19 mouse cellular contexts compared by ENCODE assay signal in the genomic region with DNA sequence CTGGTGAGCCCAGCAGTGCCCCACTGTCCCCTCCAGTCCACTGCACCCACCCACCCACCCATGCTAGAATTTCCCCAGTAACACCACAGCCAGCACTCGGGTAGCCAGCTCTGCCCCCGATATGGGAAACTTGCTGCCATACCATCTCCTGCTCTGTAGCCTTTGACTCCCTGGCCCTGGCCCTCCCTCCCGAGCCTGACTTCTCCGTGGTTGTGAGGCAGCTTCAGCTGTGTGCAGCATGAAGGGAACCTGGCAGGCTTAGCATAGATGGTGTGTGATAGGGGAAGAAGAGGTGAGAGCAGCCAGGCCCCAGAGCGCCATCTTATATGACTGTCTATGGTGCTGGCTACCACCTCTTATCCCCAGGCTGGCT. TPM values are rescaled to one million over a fixed set of nuclear protein-coding genes. Genes with fewer than 3 reads are reported as not detected.
DNase-seq lines count a peak whose midpoint lies in the region; ATAC-seq and TF ChIP-seq lines count a peak whose summit lies in the region.
"Had no signal": no experiment of that assay in that cellular context is flagged by ENCODE, and none has a peak within 500 bp of the region (broad histone marks: within the 10 kb centered on the region; RNA-seq: fewer than 3 reads in every experiment).

No protein-coding gene starts in this region.

- H3K4me3 ChIP-seq in heart, postnatal 0 days (ENCODE audit: low read depth, low read length), result no peak overlapping the region
- no peak overlapping the region for H3K4me3 ChIP-seq in lung, embryonic 14.5 days (ENCODE audit: low read depth, low read length)
- H3K4me3 ChIP-seq in intestine, embryonic 16.5 days (ENCODE audit: low read length), result no peak overlapping the region
- no peak overlapping the region for H3K4me3 ChIP-seq in liver, postnatal 0 days (ENCODE audit: low read depth, low read length)
- H3K4me3 ChIP-seq: embryonic facial prominence, embryonic 15.5 days; forebrain, embryonic 15.5 days; neural tube, embryonic 13.5 days had no signal

- no peak overlapping the region for H3K9ac ChIP-seq in heart, postnatal 0 days (replicated peaks; ENCODE audit: low read depth, low read length)
- H3K9ac ChIP-seq in lung, embryonic 14.5 days, result no peak overlapping the region
- no peak overlapping the region for H3K9ac ChIP-seq in intestine, embryonic 16.5 days (ENCODE audit: low read depth, low read length)
- no peak overlapping the region for H3K9ac ChIP-seq in liver, postnatal 0 days (replicated peaks)
- H3K9ac ChIP-seq: embryonic facial prominence, embryonic 15.5 days; forebrain, embryonic 15.5 days; neural tube, embryonic 13.5 days had no signal

- H3K4me2 ChIP-seq in heart, postnatal 0 days (ENCODE audit: low read depth, low read length), result no peak overlapping the region
- H3K4me2 ChIP-seq in lung, embryonic 14.5 days, result no peak overlapping the region
- H3K4me2 ChIP-seq in intestine, embryonic 16.5 days (ENCODE audit: low read depth, low read length), result no peak overlapping the region
- H3K4me2 ChIP-seq in liver, postnatal 0 days (ENCODE audit: low read depth, low read length), result no peak overlapping the region
- H3K4me2 ChIP-seq: embryonic facial prominence, embryonic 15.5 days; forebrain, embryonic 15.5 days; neural tube, embryonic 13.5 days had no signal

- peaks cover 26% of the 10 kb centered on the region for H3K4me1 ChIP-seq in heart, postnatal 0 days (ENCODE audit: control insufficient read depth, insufficient read depth)
- no peaks in the 10 kb centered on the region for H3K4me1 ChIP-seq in lung, embryonic 14.5 days (ENCODE audit: insufficient read depth)
- peaks cover 16% of the 10 kb centered on the region for H3K4me1 ChIP-seq in intestine, embryonic 16.5 days (ENCODE audit: control insufficient read depth, insufficient read depth, low read length)
- peaks cover 27% of the 10 kb centered on the region for H3K4me1 ChIP-seq in liver, postnatal 0 days (ENCODE audit: insufficient read depth)
- H3K4me1 ChIP-seq: forebrain, embryonic 15.5 days had no signal

- H3K27ac ChIP-seq in heart, postnatal 0 days (ENCODE audit: low read depth), result peak overlapping the region; percentile 56
- peak overlapping the region; percentile 61; the same call in 1 of the 2 replicates for H3K27ac ChIP-seq in lung, embryonic 14.5 days (ENCODE audit: low read depth)
- H3K27ac ChIP-seq in intestine, embryonic 16.5 days (ENCODE audit: low read length), result 0 out of 2 replicates have a peak overlapping the region, but pooled peaks have one; percentile 23
- peak overlapping the region; percentile 12; the same call in 1 of the 2 replicates for H3K27ac ChIP-seq in liver, postnatal 0 days (ENCODE audit: low read depth)
- H3K27ac ChIP-seq: embryonic facial prominence, embryonic 15.5 days; forebrain, embryonic 15.5 days; neural tube, embryonic 13.5 days had no signal

- no peak for TF ChIP-seq EP300 in heart, postnatal 0 days (IDR thresholded peaks at IDR 0.05; ENCODE audit: low read depth)
- TF ChIP-seq EP300 in liver, postnatal 0 days (IDR thresholded peaks at IDR 0.05; ENCODE audit: low read depth), result no peak

- no peak for DNase-seq in heart, postnatal 0 days (ENCODE audit: low spot score)
- no peak for DNase-seq in heart, adult 11 months
- no peak for DNase-seq in lung, embryonic 14.5 days
- DNase-seq in lung, postnatal 10 days, result no peak
- DNase-seq in liver, postnatal 0 days, result no peak
- DNase-seq in right cerebral cortex, postnatal 10 days (ENCODE audit: low spot score in 2 of 2), result no peak
- DNase-seq: adrenal gland, adult 8-10 months; cerebellum, postnatal 36 days; gastrocnemius, postnatal 25 days; layer of hippocampus, adult 9-11 months; retina, postnatal 1 day; thymus, postnatal 14 days had no signal

- TF ChIP-seq CTCF in heart, postnatal 0 days (IDR thresholded peaks at IDR 0.05; ENCODE audit: low read depth), result no peak
- no peak for TF ChIP-seq CTCF in lung, embryonic 14.5 days (IDR thresholded peaks at IDR 0.05; ENCODE audit: low read depth)
- TF ChIP-seq CTCF in liver, postnatal 0 days (IDR thresholded peaks at IDR 0.05; ENCODE audit: low read depth), result no peak

- H3K9me3 ChIP-seq in heart, postnatal 0 days (replicated peaks; ENCODE audit: control insufficient read depth, low read length), result no peaks in the 10 kb centered on the region
- no peaks in the 10 kb centered on the region for H3K9me3 ChIP-seq in lung, embryonic 14.5 days (ENCODE audit: low read depth, low read length)
- no peaks in the 10 kb centered on the region for H3K9me3 ChIP-seq in intestine, embryonic 16.5 days (ENCODE audit: control insufficient read depth, low read length)
- no peaks in the 10 kb centered on the region for H3K9me3 ChIP-seq in liver, postnatal 0 days (ENCODE audit: low read length)
- H3K9me3 ChIP-seq: embryonic facial prominence, embryonic 15.5 days; forebrain, embryonic 15.5 days; neural tube, embryonic 13.5 days had no signal

- no peak for ATAC-seq in heart, postnatal 0 days (ENCODE audit: insufficient read depth, low read depth)
- ATAC-seq in lung, embryonic 14.5 days (ENCODE audit: insufficient read depth), result no peak
- ATAC-seq in intestine, embryonic 16.5 days, result no peak
- no peak for ATAC-seq in liver, postnatal 0 days
- ATAC-seq in activated CD4-positive, CD25-positive, alpha-beta regulatory T cell, adult 4 months, result no peak
- ATAC-seq: forebrain, embryonic 15.5 days had no signal

- H3K27me3 ChIP-seq in heart, postnatal 0 days (ENCODE audit: control insufficient read depth, insufficient read depth, low read length), result no peaks in the 10 kb centered on the region
- H3K27me3 ChIP-seq in lung, embryonic 14.5 days (ENCODE audit: insufficient read depth, low read length), result no peaks in the 10 kb centered on the region
- H3K27me3 ChIP-seq in intestine, embryonic 16.5 days (replicated peaks; ENCODE audit: control insufficient read depth, insufficient read depth, low read length), result no peaks in the 10 kb centered on the region
- H3K27me3 ChIP-seq in liver, postnatal 0 days (ENCODE audit: insufficient read depth, low read length), result no peaks in the 10 kb centered on the region
- H3K27me3 ChIP-seq: embryonic facial prominence, embryonic 15.5 days; forebrain, embryonic 15.5 days; neural tube, embryonic 13.5 days had no signal

- H3K36me3 ChIP-seq in heart, postnatal 0 days (replicated peaks; ENCODE audit: control insufficient read depth, insufficient read depth, low read length), result peaks cover 31% of the 10 kb centered on the region
- H3K36me3 ChIP-seq in lung, embryonic 14.5 days (ENCODE audit: insufficient read depth), result peaks cover 73% of the 10 kb centered on the region
- peaks cover 14% of the 10 kb centered on the region; the same call in 1 of the 2 replicates for H3K36me3 ChIP-seq in intestine, embryonic 16.5 days (ENCODE audit: control insufficient read depth, insufficient read depth, low read length)
- peaks cover 16% of the 10 kb centered on the region for H3K36me3 ChIP-seq in liver, postnatal 0 days (replicated peaks; ENCODE audit: insufficient read depth, low read length)

- 34% methylated on average over 5 of the region's 5 CpGs for WGBS in heart, postnatal 0 days
- 52% methylated on average over 5 of the region's 5 CpGs for WGBS in lung, embryonic 14.5 days
- 73% methylated on average over 5 of the region's 5 CpGs for WGBS in intestine, embryonic 16.5 days
- WGBS in liver, postnatal 0 days (ENCODE audit: insufficient replicate concordance), result 68% methylated on average over 5 of the region's 5 CpGs

RNA-seq across cellular contexts. Expression of a gene that starts 7.2 kb away (rescaled TPM):
- total RNA-seq in heart, postnatal 0 days (2014; rRNA removed; ENCODE audit: low replicate concordance), result not detected in 2 replicates
- not detected in 2 replicates for polyA plus RNA-seq in heart, postnatal 0 days (2015; fragmentation: Nextera tagmentation; extraction: Ambion mirVana)
- polyA plus RNA-seq in lung, embryonic 14.5 days (2014; fragmentation: Nextera tagmentation; extraction: Ambion mirVana), result not detected in 2 replicates
- not detected in 2 replicates for polyA plus RNA-seq in intestine, embryonic 16.5 days (2015; fragmentation: Nextera tagmentation; extraction: Ambion mirVana)
- polyA plus RNA-seq in liver, postnatal 0 days (2015; fragmentation: Nextera tagmentation; extraction: Ambion mirVana), result not detected in 2 replicates
- not detected for polyA plus RNA-seq in activated CD4-positive, CD25-positive, alpha-beta regulatory T cell, adult 4 months (2017; shearing (Covaris generic))
- total RNA-seq: adrenal gland, adult 8-10 months; gastrocnemius, postnatal 25 days; midbrain, postnatal 0 days had no signal
- polyA plus RNA-seq: embryonic facial prominence, embryonic 15.5 days; forebrain, embryonic 15.5 days; limb, embryonic 11.5 days; midbrain, postnatal 0 days; neural tube, embryonic 13.5 days had no signal

RNA-seq across cellular contexts. Expression of a gene that starts 13.4 kb away (rescaled TPM):
- total RNA-seq in heart, postnatal 0 days (2014; rRNA removed; ENCODE audit: low replicate concordance), result 17.1 and 29.3 TPM in 2 replicates
- 7.2 and 9.0 TPM in 2 replicates for polyA plus RNA-seq in heart, postnatal 0 days (2015; fragmentation: Nextera tagmentation; extraction: Ambion mirVana)
- polyA plus RNA-seq in lung, embryonic 14.5 days (2014; fragmentation: Nextera tagmentation; extraction: Ambion mirVana), result 8.8 and 10.0 TPM in 2 replicates
- 8.3 and 8.4 TPM in 2 replicates for polyA plus RNA-seq in intestine, embryonic 16.5 days (2015; fragmentation: Nextera tagmentation; extraction: Ambion mirVana)
- 0.65 and 0.67 TPM in 2 replicates for polyA plus RNA-seq in liver, postnatal 0 days (2015; fragmentation: Nextera tagmentation; extraction: Ambion mirVana)
- under 1 TPM; 0.13 to 0.19 TPM for polyA plus RNA-seq in activated CD4-positive, CD25-positive, alpha-beta regulatory T cell, adult 4 months (2017; shearing (Covaris generic))

RNA-seq across cellular contexts. Expression of a gene that starts 19.4 kb away (rescaled TPM):
- total RNA-seq in heart, postnatal 0 days (2014; rRNA removed; ENCODE audit: low replicate concordance), result 48.3 and 88.8 TPM in 2 replicates
- polyA plus RNA-seq in heart, postnatal 0 days (2015; fragmentation: Nextera tagmentation; extraction: Ambion mirVana), result 35.9 and 39.7 TPM in 2 replicates
- polyA plus RNA-seq in lung, embryonic 14.5 days (2014; fragmentation: Nextera tagmentation; extraction: Ambion mirVana), result 70.6 and 76.1 TPM in 2 replicates
- polyA plus RNA-seq in intestine, embryonic 16.5 days (2015; fragmentation: Nextera tagmentation; extraction: Ambion mirVana), result 138 and 160 TPM in 2 replicates
- 58.1 and 61.6 TPM in 2 replicates for polyA plus RNA-seq in liver, postnatal 0 days (2015; fragmentation: Nextera tagmentation; extraction: Ambion mirVana)
- polyA plus RNA-seq in activated CD4-positive, CD25-positive, alpha-beta regulatory T cell, adult 4 months (2017; shearing (Covaris generic)), result 10 to 100 TPM; 37.7 to 47.8 TPM

RNA-seq across cellular contexts. Expression of a gene that starts 39.3 kb away (rescaled TPM):
- total RNA-seq in heart, postnatal 0 days (2014; rRNA removed; ENCODE audit: low replicate concordance), result 62.9 and 84.8 TPM in 2 replicates
- 7.1 and 7.8 TPM in 2 replicates for polyA plus RNA-seq in heart, postnatal 0 days (2015; fragmentation: Nextera tagmentation; extraction: Ambion mirVana)
- 9.3 and 9.7 TPM in 2 replicates for polyA plus RNA-seq in lung, embryonic 14.5 days (2014; fragmentation: Nextera tagmentation; extraction: Ambion mirVana)
- 9.5 and 9.7 TPM in 2 replicates for polyA plus RNA-seq in intestine, embryonic 16.5 days (2015; fragmentation: Nextera tagmentation; extraction: Ambion mirVana)
- polyA plus RNA-seq in liver, postnatal 0 days (2015; fragmentation: Nextera tagmentation; extraction: Ambion mirVana), result 4.2 and 4.8 TPM in 2 replicates
- 1 to 10 TPM; 3.0 to 3.1 TPM for polyA plus RNA-seq in activated CD4-positive, CD25-positive, alpha-beta regulatory T cell, adult 4 months (2017; shearing (Covaris generic))

RNA-seq across cellular contexts. Expression of a gene that starts 46.2 kb away (rescaled TPM):
- 15.3 and 31.9 TPM in 2 replicates for total RNA-seq in heart, postnatal 0 days (2014; rRNA removed; ENCODE audit: low replicate concordance)
- 12.1 and 15.0 TPM in 2 replicates for polyA plus RNA-seq in heart, postnatal 0 days (2015; fragmentation: Nextera tagmentation; extraction: Ambion mirVana)
- 54.6 and 59.6 TPM in 2 replicates for polyA plus RNA-seq in lung, embryonic 14.5 days (2014; fragmentation: Nextera tagmentation; extraction: Ambion mirVana)
- polyA plus RNA-seq in intestine, embryonic 16.5 days (2015; fragmentation: Nextera tagmentation; extraction: Ambion mirVana), result 41.2 and 46.4 TPM in 2 replicates
- 67.6 and 77.7 TPM in 2 replicates for polyA plus RNA-seq in liver, postnatal 0 days (2015; fragmentation: Nextera tagmentation; extraction: Ambion mirVana)
- polyA plus RNA-seq in activated CD4-positive, CD25-positive, alpha-beta regulatory T cell, adult 4 months (2017; shearing (Covaris generic)), result 10 to 100 TPM; 90.4 to 96.2 TPM
